Comparison of ENCODE assay signal across 30 mouse cellular contexts in genomic region chr3:37350386-37350785, GRCm38 (mm10). TPM values are rescaled to one million over a fixed set of nuclear protein-coding genes. Genes with fewer than 3 reads are reported as not detected.
DNase-seq lines count a peak whose midpoint lies in the region; ATAC-seq and TF ChIP-seq lines count a peak whose summit lies in the region.
"Had no signal": no experiment of that assay in that cellular context is flagged by ENCODE, and none has a peak within 500 bp of the region (broad histone marks: within the 10 kb centered on the region; RNA-seq: fewer than 3 reads in every experiment).

No protein-coding gene starts in this region.

- peak overlapping the region; percentile 16; the same call in 1 of the 2 replicates for H3K27ac ChIP-seq in gastrocnemius, adult 2 months
- H3K27ac ChIP-seq in liver, embryonic 12.5 days, result no peak overlapping the region
- H3K27ac ChIP-seq in liver, postnatal 0 days (ENCODE audit: low read depth), result no peak overlapping the region
- H3K27ac ChIP-seq: forebrain, embryonic 10.5 days; hindbrain, embryonic 10.5 days; hindbrain, postnatal 0 days; intestine, embryonic 15.5 days; left cerebral cortex, adult 2 months; midbrain, embryonic 10.5 days; midbrain, embryonic 15.5 days; neural tube, embryonic 15.5 days; stomach, embryonic 15.5 days had no signal

- no peak overlapping the region for H3K9ac ChIP-seq in liver, embryonic 12.5 days
- H3K9ac ChIP-seq in liver, postnatal 0 days (replicated peaks), result no peak overlapping the region
- H3K9ac ChIP-seq: intestine, embryonic 15.5 days; midbrain, embryonic 15.5 days; neural tube, embryonic 15.5 days; stomach, embryonic 15.5 days had no signal

- no peak for TF ChIP-seq CTCF in gastrocnemius, adult 2 months (IDR thresholded peaks at IDR 0.05)
- TF ChIP-seq CTCF in liver, postnatal 0 days (IDR thresholded peaks at IDR 0.05; ENCODE audit: low read depth), result no peak

- peak overlapping the region; percentile 75; the same call in 1 of the 2 replicates for H3K4me3 ChIP-seq in gastrocnemius, adult 2 months
- H3K4me3 ChIP-seq in liver, embryonic 12.5 days, result no peak overlapping the region
- no peak overlapping the region for H3K4me3 ChIP-seq in liver, postnatal 0 days (ENCODE audit: low read depth, low read length)
- H3K4me3 ChIP-seq: forebrain, embryonic 10.5 days; hindbrain, embryonic 10.5 days; intestine, embryonic 15.5 days; left cerebral cortex, adult 2 months; midbrain, embryonic 10.5 days; midbrain, embryonic 15.5 days; neural tube, embryonic 15.5 days; stomach, embryonic 15.5 days had no signal

- H3K27me3 ChIP-seq in liver, embryonic 12.5 days (replicated peaks), result peaks cover 65% of the 10 kb centered on the region
- H3K27me3 ChIP-seq in liver, postnatal 0 days (ENCODE audit: insufficient read depth, low read length), result peaks cover 36% of the 10 kb centered on the region

- ATAC-seq in common myeloid progenitor, adult 5-6 weeks (replicated peaks; ENCODE audit: low read depth, poor library complexity, severe bottlenecking), result peak; percentile 28; the same call in 1 of the 2 replicates
- ATAC-seq in liver, embryonic 12.5 days, result peak; percentile 76
- 0 out of 2 replicates have a peak, but pooled peaks have one; percentile 8 for ATAC-seq in liver, postnatal 0 days
- ATAC-seq: forebrain, embryonic 16.5 days; hindbrain, postnatal 0 days; intestine, embryonic 15.5 days; midbrain, embryonic 15.5 days had no signal

- intact Hi-C loops in gastrocnemius, adult 2 months (cut with DNase I), result no loop called here

- 11% methylated on average over 7 of the region's 7 CpGs for WGBS in liver, embryonic 12.5 days (ENCODE audit: insufficient replicate concordance)
- WGBS in liver, postnatal 0 days (ENCODE audit: insufficient replicate concordance), result 27% methylated on average over 7 of the region's 7 CpGs

- H3K9me3 ChIP-seq in liver, embryonic 12.5 days (replicated peaks), result no peaks in the 10 kb centered on the region
- no peaks in the 10 kb centered on the region for H3K9me3 ChIP-seq in liver, postnatal 0 days (ENCODE audit: low read length)
- H3K9me3 ChIP-seq: forebrain, embryonic 10.5 days; hindbrain, embryonic 10.5 days; intestine, embryonic 15.5 days; midbrain, embryonic 10.5 days; midbrain, embryonic 15.5 days; neural tube, embryonic 15.5 days; stomach, embryonic 15.5 days had no signal

- H3K4me1 ChIP-seq in liver, embryonic 12.5 days, result peaks cover 40% of the 10 kb centered on the region
- peaks cover 7% of the 10 kb centered on the region; the same call in 1 of the 2 replicates for H3K4me1 ChIP-seq in liver, postnatal 0 days (ENCODE audit: insufficient read depth)

- peak overlapping the region; percentile 2; the same call in 1 of the 2 replicates for H3K4me2 ChIP-seq in liver, embryonic 12.5 days
- H3K4me2 ChIP-seq in liver, postnatal 0 days (ENCODE audit: low read depth, low read length), result no peak overlapping the region
- H3K4me2 ChIP-seq: intestine, embryonic 15.5 days; midbrain, embryonic 15.5 days had no signal

- DNase-seq in gastrocnemius, adult 2 months, result no peak
- DNase-seq in gastrocnemius, adult 8-10 months (ENCODE audit: low spot score in 2 of 2), result no peak
- no peak for DNase-seq in liver, postnatal 0 days
- DNase-seq in lung, postnatal 4 days, result no peak
- DNase-seq in cerebellum, postnatal 25 days, result no peak
- no peak for DNase-seq in urinary bladder, adult 18-20 months (ENCODE audit: low spot score in 2 of 2)
- DNase-seq: adrenal gland, postnatal 25 days; cerebellum, adult 11-12 months; cerebellum, adult 9-11 months; gastrocnemius, postnatal 10 days; heart, postnatal 14 days; kidney, adult 8-10 months; kidney, postnatal 14 days; lung, postnatal 36 days; retina, postnatal 1 day; right cerebral cortex, postnatal 14 days; thymus, postnatal 14 days had no signal

- peak; percentile 72 for TF ChIP-seq EP300 in liver, postnatal 0 days (IDR thresholded peaks at IDR 0.05; ENCODE audit: low read depth)

- H3K36me3 ChIP-seq in liver, embryonic 12.5 days, result no peaks in the 10 kb centered on the region
- H3K36me3 ChIP-seq in liver, postnatal 0 days (replicated peaks; ENCODE audit: insufficient read depth, low read length), result no peaks in the 10 kb centered on the region
- H3K36me3 ChIP-seq: forebrain, embryonic 10.5 days; hindbrain, embryonic 10.5 days; intestine, embryonic 15.5 days; midbrain, embryonic 10.5 days; midbrain, embryonic 15.5 days; neural tube, embryonic 15.5 days; stomach, embryonic 15.5 days had no signal

RNA-seq across cellular contexts. Expression of gene Fgf2, which starts 2.2 kb away (rescaled TPM):
- 10 to 100 TPM in 1 of 2 experiments, 1 to 10 TPM in 1; 5.4 to 12.1 TPM for total RNA-seq in gastrocnemius, adult 2 months (2021)
- 10 to 100 TPM in 1 of 4 experiments, 1 to 10 TPM in 3; 5.9 to 11.5 (median 7.3) TPM for total RNA-seq in gastrocnemius, adult 8-10 months (2022)
- total RNA-seq in common myeloid progenitor, adult 5-6 weeks (2017), result 0.05 and 0.23 TPM in 2 replicates
- polyA plus RNA-seq in liver, embryonic 12.5 days (2016; fragmentation: Nextera tagmentation; extraction: Ambion mirVana), result 0.25 and 0.30 TPM in 2 replicates
- 0.26 and 0.29 TPM in 2 replicates for polyA plus RNA-seq in liver, postnatal 0 days (2015; fragmentation: Nextera tagmentation; extraction: Ambion mirVana)

RNA-seq across cellular contexts. Expression of gene Cetn4, which starts 37.9 kb away (rescaled TPM):
- total RNA-seq in gastrocnemius, adult 2 months (2021), result under 1 TPM in 1 of 2 experiments, not detected in 1; 0.36 TPM
- under 1 TPM in 1 of 4 experiments, not detected in 3; 0.63 TPM for total RNA-seq in gastrocnemius, adult 8-10 months (2022)
- 4.0 and 6.5 TPM in 2 replicates for total RNA-seq in common myeloid progenitor, adult 5-6 weeks (2017)
- polyA plus RNA-seq in liver, embryonic 12.5 days (2016; fragmentation: Nextera tagmentation; extraction: Ambion mirVana), result 1.7 and 2.3 TPM in 2 replicates
- polyA plus RNA-seq in liver, postnatal 0 days (2015; fragmentation: Nextera tagmentation; extraction: Ambion mirVana), result 1.3 TPM in 2 replicates
- polyA plus RNA-seq: liver, adult 2 months had no signal

RNA-seq across cellular contexts. Expression of gene Bbs12, which starts 38.0 kb away (rescaled TPM):
- total RNA-seq in gastrocnemius, adult 2 months (2021), result under 1 TPM; 0.18 to 0.47 TPM
- under 1 TPM; 0.36 to 0.82 (median 0.63) TPM for total RNA-seq in gastrocnemius, adult 8-10 months (2022)
- 6.6 and 8.1 TPM in 2 replicates for total RNA-seq in common myeloid progenitor, adult 5-6 weeks (2017)
- 5.2 and 5.9 TPM in 2 replicates for polyA plus RNA-seq in liver, embryonic 12.5 days (2016; fragmentation: Nextera tagmentation; extraction: Ambion mirVana)
- polyA plus RNA-seq in liver, postnatal 0 days (2015; fragmentation: Nextera tagmentation; extraction: Ambion mirVana), result 1.4 and 1.5 TPM in 2 replicates

Comparison
In these comparisons a context has a peak if more than half of its experiments do, and no peak if none do; other contexts are left out.
1. ATAC-seq: peak in every context shown above with its lines; median percentile 76 in liver, embryonic 12.5 days; 28 in common myeloid progenitor, adult 5-6 weeks; 8 in liver, postnatal 0 days.